Mouse (Mus musculus): ENCODE results near the gene C8b. TPM values are rescaled to one million over a fixed set of nuclear protein-coding genes. Genes with fewer than 3 reads are reported as not detected.

Gene C8b
- polyA plus RNA-seq, 1 experiment, result not detected

DNA sequence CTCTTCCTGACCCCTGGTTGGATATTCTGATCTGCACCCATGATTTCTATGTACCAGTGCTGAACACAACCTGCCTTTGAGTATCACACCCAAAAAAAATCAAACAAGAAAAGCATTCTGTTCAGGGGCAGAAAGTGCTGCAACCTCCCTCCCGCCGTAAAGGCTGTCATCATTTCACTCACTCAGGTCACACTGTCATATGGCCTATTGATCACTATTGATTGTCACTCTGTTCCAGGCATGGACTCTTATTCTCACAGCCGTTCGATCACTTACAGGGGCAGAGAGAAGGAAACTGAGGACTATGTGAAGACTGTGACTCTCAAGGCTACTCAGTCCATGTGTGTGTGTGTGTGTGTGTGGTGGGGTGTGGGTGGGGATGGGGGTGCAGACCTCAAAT lies 2.1 kb downstream of the C8b start:
- TF ChIP-seq POLR2A (IDR thresholded peaks at IDR 0.05; ENCODE audit: borderline replicate concordance, low read depth, low read length) (no peak), CTCF (IDR thresholded peaks at IDR 0.05; ENCODE audit: low read depth, low read length) (no peak)
- Histone ChIP-seq H3K4me3 (ENCODE audit: insufficient read depth, low read length) (no peak overlapping the region), H3K4me1 (ENCODE audit: control insufficient read depth, insufficient read depth, low read length) (no peaks in the 10 kb centered on the region), H3K27ac (ENCODE audit: insufficient read depth, low read depth, low read length) (no peak overlapping the region)

- H3K4me3 ChIP-seq (ENCODE audit: insufficient read depth, low read length), result no peak overlapping the region
- no peak for TF ChIP-seq CTCF (IDR thresholded peaks at IDR 0.05; ENCODE audit: low read depth, low read length)
- no peak for TF ChIP-seq POLR2A (IDR thresholded peaks at IDR 0.05; ENCODE audit: borderline replicate concordance, low read depth, low read length)
- no peak overlapping the region for H3K27ac ChIP-seq (ENCODE audit: insufficient read depth, low read depth, low read length)
- no peaks in the 10 kb centered on the region for H3K4me1 ChIP-seq (ENCODE audit: control insufficient read depth, insufficient read depth, low read length)
Observed at GRCm38 (mm10) chr4:104769602-104770001, 3.5 kb downstream of the C8b start.

GRCm38 (mm10) chr4:104770331-104770730 lies 4.2 kb downstream of the C8b start:
- Histone ChIP-seq H3K27ac (ENCODE audit: insufficient read depth, low read depth, low read length) (no peak overlapping the region), H3K4me1 (ENCODE audit: control insufficient read depth, insufficient read depth, low read length) (no peaks in the 10 kb centered on the region), H3K4me3 (ENCODE audit: insufficient read depth, low read length) (no peak overlapping the region)
- no peak for TF ChIP-seq POLR2A (IDR thresholded peaks at IDR 0.05; ENCODE audit: borderline replicate concordance, low read depth, low read length)
- no peak for TF ChIP-seq CTCF (IDR thresholded peaks at IDR 0.05; ENCODE audit: low read depth, low read length)

DNA sequence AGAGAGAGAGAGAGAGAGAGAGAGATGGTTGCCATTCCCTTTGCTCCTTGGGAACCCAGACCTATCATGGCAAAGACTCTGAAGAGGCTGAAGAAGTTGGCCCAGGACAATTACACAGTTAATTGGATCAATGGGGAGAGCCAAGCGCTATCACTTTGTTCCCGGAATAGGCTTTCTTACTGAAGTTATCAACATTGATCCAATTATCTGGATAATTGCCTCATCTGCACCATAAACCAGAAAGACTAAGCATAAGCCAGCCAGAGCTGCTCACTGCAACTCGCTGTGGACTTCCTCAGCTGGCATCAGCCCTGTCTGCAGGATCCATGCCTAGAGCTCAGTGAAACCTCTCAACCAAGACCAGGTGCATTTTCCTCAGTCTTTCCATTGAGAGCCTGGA lies 9.5 kb downstream of the C8b start:
- TF ChIP-seq POLR2A (IDR thresholded peaks at IDR 0.05; ENCODE audit: borderline replicate concordance, low read depth, low read length), result no peak
- no peak for TF ChIP-seq CTCF (IDR thresholded peaks at IDR 0.05; ENCODE audit: low read depth, low read length)
- H3K27ac ChIP-seq (ENCODE audit: insufficient read depth, low read depth, low read length), result no peak overlapping the region
- no peak overlapping the region for H3K4me3 ChIP-seq (ENCODE audit: insufficient read depth, low read length)
- no peaks in the 10 kb centered on the region for H3K4me1 ChIP-seq (ENCODE audit: control insufficient read depth, insufficient read depth, low read length)

DNA sequence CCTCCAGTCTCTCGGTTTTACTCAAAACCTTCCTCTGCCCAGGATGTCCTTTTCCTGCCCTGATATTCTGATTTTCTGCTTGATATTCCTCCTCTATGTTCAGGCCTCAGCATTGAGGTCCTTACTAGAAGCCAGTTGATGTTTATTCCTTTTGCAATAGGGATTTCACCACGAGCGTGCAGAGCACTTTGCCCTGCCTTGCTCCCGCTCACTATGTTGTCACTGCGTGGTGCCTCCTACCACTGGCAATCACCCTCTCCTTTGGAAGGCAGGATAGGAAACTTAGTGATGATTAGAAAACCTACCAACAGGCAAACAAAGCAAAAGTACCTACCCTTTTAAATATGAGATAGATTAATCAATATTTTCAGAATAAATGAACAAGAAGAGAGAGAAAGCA lies 13.3 kb downstream of the C8b start:
- TF ChIP-seq POLR2A (IDR thresholded peaks at IDR 0.05; ENCODE audit: borderline replicate concordance, low read depth, low read length), result no peak
- no peak for TF ChIP-seq CTCF (IDR thresholded peaks at IDR 0.05; ENCODE audit: low read depth, low read length)
- H3K27ac ChIP-seq (ENCODE audit: insufficient read depth, low read depth, low read length), result no peak overlapping the region
- H3K4me1 ChIP-seq (ENCODE audit: control insufficient read depth, insufficient read depth, low read length), result no peaks in the 10 kb centered on the region

GRCm38 (mm10) chr4:104781441-104781840 lies 15.3 kb downstream of the C8b start:
- Histone ChIP-seq H3K4me1 (ENCODE audit: control insufficient read depth, insufficient read depth, low read length) (no peaks in the 10 kb centered on the region), H3K4me3 (ENCODE audit: insufficient read depth, low read length) (no peak overlapping the region), H3K27ac (ENCODE audit: insufficient read depth, low read depth, low read length) (no peak overlapping the region)
- TF ChIP-seq CTCF (IDR thresholded peaks at IDR 0.05; ENCODE audit: low read depth, low read length) (no peak), POLR2A (IDR thresholded peaks at IDR 0.05; ENCODE audit: borderline replicate concordance, low read depth, low read length) (no peak)

More for the DNA sequence above, 13.3 kb downstream of the C8b start:
- no peak overlapping the region for H3K4me3 ChIP-seq (ENCODE audit: insufficient read depth, low read length)

DNA sequence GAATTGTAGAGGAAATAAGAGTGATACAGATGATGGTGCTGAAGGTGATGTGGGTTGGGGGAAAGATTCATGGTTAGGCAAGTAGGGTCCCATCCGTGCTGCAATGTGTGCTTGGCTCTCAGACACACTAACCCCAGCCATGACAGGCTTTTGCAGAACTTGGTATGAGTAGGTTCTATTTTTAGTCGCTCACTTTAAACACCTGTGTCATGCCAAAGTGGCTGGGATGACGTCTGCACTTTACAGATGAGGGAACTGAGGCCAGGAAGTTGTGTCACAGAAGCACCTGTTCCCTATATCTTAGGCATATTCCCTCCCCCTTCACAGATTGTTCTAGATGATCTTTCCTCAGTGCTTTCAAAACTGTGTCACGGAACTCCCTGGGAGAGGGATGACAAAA lies 16.2 kb downstream of the C8b start:
- Histone ChIP-seq H3K27ac (ENCODE audit: insufficient read depth, low read depth, low read length) (no peak overlapping the region), H3K4me1 (ENCODE audit: control insufficient read depth, insufficient read depth, low read length) (no peaks in the 10 kb centered on the region), H3K4me3 (ENCODE audit: insufficient read depth, low read length) (no peak overlapping the region)
- TF ChIP-seq CTCF (IDR thresholded peaks at IDR 0.05; ENCODE audit: low read depth, low read length), result no peak
- no peak for TF ChIP-seq POLR2A (IDR thresholded peaks at IDR 0.05; ENCODE audit: borderline replicate concordance, low read depth, low read length)

- H3K4me1 ChIP-seq (ENCODE audit: control insufficient read depth, insufficient read depth, low read length), result no peaks in the 10 kb centered on the region
- no peak overlapping the region for H3K4me3 ChIP-seq (ENCODE audit: insufficient read depth, low read length)
- TF ChIP-seq CTCF (IDR thresholded peaks at IDR 0.05; ENCODE audit: low read depth, low read length) (no peak), POLR2A (IDR thresholded peaks at IDR 0.05; ENCODE audit: borderline replicate concordance, low read depth, low read length) (no peak)
- H3K27ac ChIP-seq (ENCODE audit: insufficient read depth, low read depth, low read length), result no peak overlapping the region
Observed at GRCm38 (mm10) chr4:104792111-104792510, 26.0 kb downstream of the C8b start.

DNA sequence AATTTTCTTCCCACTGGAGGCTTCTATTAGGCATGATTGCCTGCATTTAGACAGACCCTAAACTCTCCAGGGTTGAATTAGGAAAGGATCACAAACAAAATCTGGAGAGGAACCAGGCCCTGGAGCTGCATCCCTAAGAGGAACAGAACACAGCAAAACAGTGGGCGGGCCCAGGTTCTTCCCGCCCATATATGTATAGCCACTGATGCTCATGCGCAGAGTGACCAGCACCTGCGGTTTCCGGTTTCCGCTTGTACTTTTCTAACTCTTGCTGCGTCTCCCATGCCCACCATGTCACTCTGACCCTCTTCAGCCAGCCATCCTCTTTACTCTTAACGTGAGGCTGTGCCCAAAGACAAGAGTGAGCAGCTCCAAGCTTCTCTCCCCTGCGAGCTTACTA lies 32.8 kb downstream of the C8b start:
- no peak for TF ChIP-seq POLR2A (IDR thresholded peaks at IDR 0.05; ENCODE audit: borderline replicate concordance, low read depth, low read length)
- H3K27ac ChIP-seq (ENCODE audit: insufficient read depth, low read depth, low read length), result no peak overlapping the region
- H3K4me3 ChIP-seq (ENCODE audit: insufficient read depth, low read length), result no peak overlapping the region
- H3K4me1 ChIP-seq (ENCODE audit: control insufficient read depth, insufficient read depth, low read length), result no peaks in the 10 kb centered on the region

GRCm38 (mm10) chr4:104801625-104802024 lies 35.5 kb downstream of the C8b start:
- TF ChIP-seq CTCF (IDR thresholded peaks at IDR 0.05; ENCODE audit: low read depth, low read length), result no peak
- no peak for TF ChIP-seq POLR2A (IDR thresholded peaks at IDR 0.05; ENCODE audit: borderline replicate concordance, low read depth, low read length)
- Histone ChIP-seq H3K4me3 (ENCODE audit: insufficient read depth, low read length) (no peak overlapping the region), H3K4me1 (ENCODE audit: control insufficient read depth, insufficient read depth, low read length) (no peaks in the 10 kb centered on the region), H3K27ac (ENCODE audit: insufficient read depth, low read depth, low read length) (no peak overlapping the region)

GRCm38 (mm10) chr4:104804100-104804499 lies 38.0 kb downstream of the C8b start:
- H3K4me3 ChIP-seq (ENCODE audit: insufficient read depth, low read length), result no peak overlapping the region
- no peaks in the 10 kb centered on the region for H3K4me1 ChIP-seq (ENCODE audit: control insufficient read depth, insufficient read depth, low read length)
- H3K27ac ChIP-seq (ENCODE audit: insufficient read depth, low read depth, low read length), result no peak overlapping the region
- TF ChIP-seq POLR2A (IDR thresholded peaks at IDR 0.05; ENCODE audit: borderline replicate concordance, low read depth, low read length), result no peak
- no peak for TF ChIP-seq CTCF (IDR thresholded peaks at IDR 0.05; ENCODE audit: low read depth, low read length)

Data from bone marrow macrophage, adult 2 months (primary cell).